Mouse (Mus musculus): ENCODE measurements around the gene Mrpl53. TPM values are rescaled to one million over a fixed set of nuclear protein-coding genes. Genes with fewer than 3 reads are reported as not detected.
A peak's percentile ranks its signal among the peaks of the same experiment; 100 is the strongest.

Mrpl53 gene
- 100 to 1,000 TPM in 1 of 4 experiments, 10 to 100 TPM in 3; 81.6 to 113 (median 89.5) TPM for total RNA-seq (2022)

GRCm38 (mm10) chr6:83108762-83109668 lies at the start of gene Mrpl53:
Gene Mrpl53, plus strand, starts transcription at chr6:83109040.
- peak; percentile 74 for DNase-seq

GRCm38 (mm10) chr6:83065995-83066394 lies 42.8 kb upstream of the Mrpl53 start:
- no peak for DNase-seq

- no peak for DNase-seq
Measured at GRCm38 (mm10) chr6:83066441-83066840, 42.4 kb upstream of the Mrpl53 start.

GRCm38 (mm10) chr6:83068221-83068620 lies 40.6 kb upstream of the Mrpl53 start:
- DNase-seq: no peak

- no peak for DNase-seq
Measured at GRCm38 (mm10) chr6:83068706-83069487, 39.9 kb upstream of the Mrpl53 start.

GRCm38 (mm10) chr6:83069488-83070246 lies 39.2 kb upstream of the Mrpl53 start:
- DNase-seq: no peak

- no peak for DNase-seq
Measured at GRCm38 (mm10) chr6:83070247-83070310, 38.8 kb upstream of the Mrpl53 start, which contains the start of gene Tlx2. Gene Tlx2, minus strand, starts transcription at chr6:83070293.

- DNase-seq: no peak
Measured at GRCm38 (mm10) chr6:83070311-83071219, 38.3 kb upstream of the Mrpl53 start.

GRCm38 (mm10) chr6:83071220-83071619 lies 37.6 kb upstream of the Mrpl53 start:
- no peak for DNase-seq

GRCm38 (mm10) chr6:83074979-83075378 lies 33.9 kb upstream of the Mrpl53 start:
- no peak for DNase-seq

- DNase-seq: peak; percentile 50
Measured at GRCm38 (mm10) chr6:83077630-83078323, 31.1 kb upstream of the Mrpl53 start, which contains the start of gene Pcgf1. Gene Pcgf1, plus strand, starts transcription at chr6:83077869.

- peak; percentile 98 for DNase-seq
Measured at GRCm38 (mm10) chr6:83078324-83078858, 30.4 kb upstream of the Mrpl53 start.

- DNase-seq: no peak
Measured at GRCm38 (mm10) chr6:83080210-83080609, 28.6 kb upstream of the Mrpl53 start.

- DNase-seq: no peak
Measured at GRCm38 (mm10) chr6:83083497-83083896, 25.3 kb upstream of the Mrpl53 start.

GRCm38 (mm10) chr6:83084477-83084876 lies 24.4 kb upstream of the Mrpl53 start:
- no peak for DNase-seq

- no peak for DNase-seq
Measured at GRCm38 (mm10) chr6:83086121-83087035, 22.5 kb upstream of the Mrpl53 start, which contains the start of gene Lbx2. Gene Lbx2, plus strand, starts transcription at chr6:83086367.

GRCm38 (mm10) chr6:83087205-83087925 lies 21.5 kb upstream of the Mrpl53 start:
- no peak for DNase-seq

GRCm38 (mm10) chr6:83087926-83088260 lies 20.9 kb upstream of the Mrpl53 start:
- no peak for DNase-seq

- no peak for DNase-seq
Measured at GRCm38 (mm10) chr6:83092416-83093127, 16.3 kb upstream of the Mrpl53 start.
